Mouse (Mus musculus): ENCODE data around the gene Lrrc4b. TPM values are rescaled to one million over a fixed set of nuclear protein-coding genes. Genes with fewer than 3 reads are reported as not detected.
A peak's percentile ranks its signal among the peaks of the same experiment; 100 is the strongest.

Gene Lrrc4b
- 0.68 and 1.1 TPM in 2 replicates for polyA plus RNA-seq (2016; fragmentation: Nextera tagmentation; extraction: Ambion mirVana)

DNA sequence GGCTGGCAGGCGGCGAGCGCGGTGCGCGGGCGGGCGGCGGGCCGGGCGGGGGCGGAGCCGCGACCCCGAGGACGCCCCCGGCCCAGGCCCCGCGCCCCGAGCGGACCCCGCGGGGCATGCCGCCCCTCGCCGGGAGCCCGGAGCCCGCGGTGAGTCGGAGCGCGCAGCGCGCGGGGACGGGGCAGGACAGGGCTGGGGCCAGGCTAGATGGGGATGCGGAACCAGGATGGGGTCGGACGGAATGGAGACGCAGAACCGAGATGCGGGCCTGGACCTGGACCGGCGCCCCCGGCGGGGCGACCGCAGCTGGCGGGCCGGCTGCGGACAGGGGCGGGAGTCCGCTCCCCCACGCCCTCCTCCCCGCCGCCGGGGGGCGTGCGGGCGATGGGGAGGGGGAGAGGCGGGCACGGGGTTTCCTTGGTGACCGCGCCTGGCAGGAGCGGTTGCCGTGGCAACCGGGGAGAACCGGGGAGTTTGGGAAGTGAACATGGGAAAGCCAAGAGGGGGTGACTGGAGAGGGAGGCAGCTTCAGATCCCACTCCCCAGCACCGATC is at the start of gene Lrrc4b:
Gene Lrrc4b (plus strand): TSS at position 51 of the 554 bp plus-strand sequence.
- DNase-seq (ENCODE audit: low spot score) = peak; percentile 78
- Histone ChIP-seq H3K9me3 (no peaks in the 10 kb centered on the region), H3K27ac (replicated peaks) (peak within 1 kb of the TSS; percentile 85), H3K36me3 (replicated peaks) (no peaks in the 10 kb centered on the region), H3K4me3 (peak within 1 kb of the TSS; percentile 74), H3K27me3 (replicated peaks; ENCODE audit: low read depth, poor library complexity, severe bottlenecking) (peaks cover 77% of the 10 kb centered on the region), H3K4me1 (peaks cover 43% of the 10 kb centered on the region)
- WGBS = 1% methylated on average over 69 of the region's 69 CpGs

DNA sequence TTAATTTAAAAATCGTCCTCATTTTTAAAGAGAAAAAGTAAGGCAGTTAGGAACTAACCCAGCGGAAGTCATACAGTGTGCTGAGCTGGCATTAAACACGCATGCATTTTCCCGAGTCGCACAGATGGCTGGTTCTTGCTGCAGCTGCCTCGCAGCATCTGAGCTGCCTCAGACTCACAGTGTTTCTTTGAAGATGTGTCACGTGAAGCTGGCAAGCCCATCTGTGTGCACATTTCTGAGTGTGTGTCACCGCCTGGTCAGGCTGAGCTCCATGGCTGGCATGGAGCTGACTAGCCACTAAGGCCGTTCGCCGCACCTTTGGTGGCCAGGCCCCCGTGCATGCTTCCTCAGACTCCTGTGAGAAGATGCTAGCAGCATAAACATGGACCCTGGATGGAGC is 46.3 kb upstream of the Lrrc4b start:
- H3K27ac ChIP-seq (replicated peaks) = no peak overlapping the region
- H3K36me3 ChIP-seq (replicated peaks) = no peaks in the 10 kb centered on the region
- no peak for DNase-seq (ENCODE audit: low spot score)
- no peak overlapping the region for H3K4me3 ChIP-seq
- peaks cover 47% of the 10 kb centered on the region for H3K27me3 ChIP-seq (replicated peaks; ENCODE audit: low read depth, poor library complexity, severe bottlenecking)
- WGBS = 81% methylated on average over 12 of the region's 12 CpGs
- H3K9me3 ChIP-seq = no peaks in the 10 kb centered on the region
- peaks cover 15% of the 10 kb centered on the region for H3K4me1 ChIP-seq

DNA sequence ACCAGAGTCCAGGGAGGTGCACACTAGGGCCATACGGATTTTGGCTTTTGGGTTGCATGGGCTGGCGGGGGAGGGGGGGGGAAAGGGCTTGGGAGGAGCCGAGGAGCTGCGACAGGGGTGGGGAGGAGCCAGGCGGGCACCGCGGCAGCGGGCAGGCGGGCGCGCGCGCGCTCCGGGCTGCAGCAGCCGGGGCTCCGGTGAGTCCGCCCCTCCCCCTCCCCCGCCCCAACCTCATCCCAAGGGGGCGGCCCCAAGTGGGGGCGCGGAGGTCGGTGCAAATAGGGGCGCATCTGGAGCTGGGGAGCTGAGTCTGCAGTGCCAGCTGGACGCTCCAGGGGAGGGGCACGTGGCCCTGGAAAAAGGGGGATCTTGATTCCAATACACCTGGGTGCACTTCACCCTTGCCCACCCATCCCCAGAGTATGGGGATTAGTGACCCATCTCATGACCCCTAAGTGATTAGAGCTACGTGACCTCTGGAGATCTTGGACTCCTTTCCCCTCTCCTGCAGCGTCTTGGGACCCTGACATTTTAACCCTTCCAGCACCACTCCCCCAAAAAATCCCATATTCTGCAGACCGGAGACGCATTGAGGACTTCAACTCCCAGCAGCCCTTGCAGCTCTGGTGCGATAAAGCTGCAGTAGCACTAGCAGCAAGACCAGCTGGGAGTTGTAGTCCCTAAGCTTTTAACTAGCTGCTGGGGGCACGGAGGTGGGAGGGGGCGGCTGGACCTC is 44.7 kb upstream of the Lrrc4b start, which contains the start of gene Syt3:
Gene Syt3 (plus strand): TSS at position 123 of the 736 bp plus-strand sequence.
- Histone ChIP-seq H3K27me3 (replicated peaks; ENCODE audit: low read depth, poor library complexity, severe bottlenecking) (peaks cover 53% of the 10 kb centered on the region), H3K4me3 (peak within 1 kb of the TSS; percentile 69), H3K27ac (replicated peaks) (peak within 1 kb of the TSS; percentile 67), H3K9me3 (no peaks in the 10 kb centered on the region), H3K36me3 (replicated peaks) (no peaks in the 10 kb centered on the region), H3K4me1 (peaks cover 15% of the 10 kb centered on the region)
- under 1% methylated on average over 29 of the region's 33 CpGs for WGBS
- DNase-seq (ENCODE audit: low spot score) = peak; percentile 75

DNA sequence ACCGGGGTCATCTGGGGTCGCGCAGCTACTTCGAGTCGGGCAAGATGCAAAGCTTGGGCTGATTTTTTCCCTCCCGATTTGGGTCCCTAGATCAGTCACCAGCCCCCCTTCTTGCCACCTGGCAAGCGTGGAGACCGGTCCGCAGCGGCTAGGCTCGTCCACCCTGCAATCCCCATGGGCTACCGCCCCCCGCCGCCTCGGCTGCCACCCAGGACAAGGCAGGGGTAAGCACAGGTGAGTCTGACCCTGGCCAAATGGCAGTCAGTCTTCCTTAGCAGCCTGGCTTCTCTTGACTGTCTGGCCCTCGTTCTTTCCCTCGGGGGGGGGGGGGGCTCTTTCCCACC is 44.1 kb upstream of the Lrrc4b start:
- peak overlapping the region; percentile 69 for H3K4me3 ChIP-seq
- peaks cover 15% of the 10 kb centered on the region for H3K4me1 ChIP-seq
- no peaks in the 10 kb centered on the region for H3K36me3 ChIP-seq (replicated peaks)
- no peak for DNase-seq (ENCODE audit: low spot score)
- WGBS = 0% methylated on average over 17 of the region's 17 CpGs
- no peaks in the 10 kb centered on the region for H3K9me3 ChIP-seq
- peaks cover 53% of the 10 kb centered on the region for H3K27me3 ChIP-seq (replicated peaks; ENCODE audit: low read depth, poor library complexity, severe bottlenecking)
- H3K27ac ChIP-seq (replicated peaks) = peak overlapping the region; percentile 48; the same call in 1 of the 2 replicates

DNA sequence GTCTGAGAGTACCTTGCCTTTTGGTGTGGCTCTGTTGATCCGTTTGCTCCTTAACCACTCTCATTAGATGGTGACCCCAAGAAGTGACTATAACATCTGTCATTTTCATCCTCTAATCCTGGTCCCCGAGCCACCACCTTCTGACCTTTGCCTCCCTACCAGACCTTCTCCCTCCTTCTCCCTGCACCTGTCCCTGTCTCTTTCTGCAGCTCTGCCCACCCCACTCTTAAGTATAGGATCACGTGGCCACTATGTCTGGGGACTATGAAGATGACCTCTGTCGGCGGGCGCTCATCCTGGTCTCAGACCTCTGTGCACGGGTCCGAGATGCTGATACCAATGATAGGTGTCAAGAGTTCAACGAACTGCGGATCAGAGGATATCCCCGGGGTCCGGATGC is 43.1 kb upstream of the Lrrc4b start, which contains the start of gene 1700008O03Rik:
Gene 1700008O03Rik (minus strand): TSS at position 101 of the 400 bp plus-strand sequence.
- H3K4me3 ChIP-seq = peak within 1 kb of the TSS; percentile 69
- no peaks in the 10 kb centered on the region for H3K9me3 ChIP-seq
- WGBS = 76% methylated on average over 12 of the region's 12 CpGs
- peaks cover 53% of the 10 kb centered on the region for H3K27me3 ChIP-seq (replicated peaks; ENCODE audit: low read depth, poor library complexity, severe bottlenecking)
- peak within 1 kb of the TSS; percentile 48; the same call in 1 of the 2 replicates for H3K27ac ChIP-seq (replicated peaks)
- peaks cover 15% of the 10 kb centered on the region for H3K4me1 ChIP-seq
- DNase-seq (ENCODE audit: low spot score) = no peak
- H3K36me3 ChIP-seq (replicated peaks) = no peaks in the 10 kb centered on the region

DNA sequence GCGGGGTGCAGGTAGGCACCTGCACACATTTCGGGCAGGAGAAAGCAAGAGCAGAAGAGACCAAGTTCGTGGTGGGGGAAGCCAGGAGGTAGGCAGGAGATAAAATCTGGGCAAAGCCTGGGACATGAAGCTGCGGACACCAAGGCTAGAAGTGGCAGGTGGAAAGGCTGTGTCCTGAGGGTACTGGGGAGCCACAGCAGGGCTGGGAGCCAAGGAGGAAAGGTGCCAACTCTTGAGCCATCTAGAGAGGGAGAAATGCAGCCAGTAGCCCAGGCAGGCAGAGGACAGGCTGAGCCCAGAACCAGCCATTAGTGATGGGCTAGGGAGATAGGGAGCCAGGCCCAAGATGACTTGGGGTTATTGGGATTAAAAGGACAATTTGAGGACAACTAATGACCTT is 37.0 kb upstream of the Lrrc4b start:
- 87% methylated on average over 4 of the region's 4 CpGs for WGBS
- no peaks in the 10 kb centered on the region for H3K36me3 ChIP-seq (replicated peaks)
- H3K9me3 ChIP-seq = no peaks in the 10 kb centered on the region
- H3K27me3 ChIP-seq (replicated peaks; ENCODE audit: low read depth, poor library complexity, severe bottlenecking) = peaks cover 35% of the 10 kb centered on the region
- H3K4me3 ChIP-seq = no peak overlapping the region
- DNase-seq (ENCODE audit: low spot score) = no peak
- no peak overlapping the region for H3K27ac ChIP-seq (replicated peaks)
- H3K4me1 ChIP-seq = no peaks in the 10 kb centered on the region

DNA sequence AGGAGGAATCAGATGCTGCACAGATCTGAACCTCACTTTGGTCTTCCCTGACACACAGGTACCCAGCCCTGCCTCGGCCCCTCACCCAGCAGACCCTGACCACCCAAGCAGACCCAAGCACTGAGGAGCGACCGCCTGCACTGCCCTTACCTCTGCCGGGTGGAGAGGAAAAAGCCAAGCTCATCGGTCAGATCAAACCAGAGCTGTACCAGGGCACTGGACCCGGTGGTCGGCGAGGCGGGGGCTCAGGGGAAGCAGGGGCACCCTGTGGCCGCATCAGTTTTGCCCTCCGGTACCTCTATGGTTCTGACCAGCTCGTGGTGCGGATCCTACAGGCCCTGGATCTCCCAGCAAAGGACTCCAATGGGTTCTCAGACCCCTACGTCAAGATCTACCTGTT is 36.5 kb upstream of the Lrrc4b start:
- Histone ChIP-seq H3K27ac (replicated peaks) (no peak overlapping the region), H3K4me1 (no peaks in the 10 kb centered on the region), H3K27me3 (replicated peaks; ENCODE audit: low read depth, poor library complexity, severe bottlenecking) (peaks cover 33% of the 10 kb centered on the region), H3K9me3 (no peaks in the 10 kb centered on the region), H3K36me3 (replicated peaks) (no peaks in the 10 kb centered on the region), H3K4me3 (no peak overlapping the region)
- 85% methylated on average over 14 of the region's 14 CpGs for WGBS
- no peak for DNase-seq (ENCODE audit: low spot score)

DNA sequence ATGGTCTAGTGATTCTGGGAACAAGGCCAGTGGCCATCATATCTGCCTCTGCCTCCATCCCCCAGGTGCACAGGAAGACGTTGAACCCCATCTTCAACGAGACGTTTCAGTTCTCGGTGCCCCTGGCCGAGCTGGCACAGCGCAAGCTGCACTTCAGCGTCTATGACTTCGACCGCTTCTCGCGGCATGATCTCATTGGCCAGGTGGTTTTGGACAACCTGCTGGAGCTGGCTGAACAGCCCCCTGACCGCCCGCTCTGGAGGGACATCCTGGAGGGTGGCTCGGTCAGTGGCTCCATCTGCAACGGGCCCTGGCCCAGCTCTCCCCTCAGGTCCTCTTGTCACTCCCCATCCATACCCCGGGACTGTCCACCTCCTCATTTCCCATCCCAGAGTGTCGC is 35.5 kb upstream of the Lrrc4b start:
- no peak for DNase-seq (ENCODE audit: low spot score)
- Histone ChIP-seq H3K4me3 (no peak overlapping the region), H3K4me1 (no peaks in the 10 kb centered on the region), H3K27ac (replicated peaks) (no peak overlapping the region), H3K9me3 (no peaks in the 10 kb centered on the region), H3K27me3 (replicated peaks; ENCODE audit: low read depth, poor library complexity, severe bottlenecking) (peaks cover 25% of the 10 kb centered on the region), H3K36me3 (replicated peaks) (no peaks in the 10 kb centered on the region)
- 92% methylated on average over 17 of the region's 17 CpGs for WGBS

DNA sequence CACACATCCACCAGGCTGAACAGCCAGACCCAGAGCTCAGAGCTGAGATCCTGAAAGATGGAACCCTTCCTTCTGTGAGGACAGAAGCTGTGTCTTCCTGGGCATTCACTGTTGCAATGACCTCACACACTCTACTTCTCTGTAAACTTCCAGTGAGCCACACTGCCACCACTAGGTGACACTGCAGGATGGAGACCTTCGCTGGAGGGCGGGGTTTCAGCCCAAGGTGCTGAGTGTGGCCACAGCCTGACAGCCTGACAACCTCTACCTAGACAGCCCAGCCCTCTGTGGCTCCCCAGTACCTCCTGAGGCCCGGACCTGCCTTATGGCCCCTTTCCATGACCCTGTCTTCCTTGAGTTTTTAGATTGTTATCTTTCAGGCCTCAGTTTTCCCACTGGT is 30.2 kb upstream of the Lrrc4b start:
- H3K9me3 ChIP-seq = no peaks in the 10 kb centered on the region
- no peak overlapping the region for H3K4me3 ChIP-seq
- peak; percentile 63 for DNase-seq (ENCODE audit: low spot score)
- peaks cover 7% of the 10 kb centered on the region for H3K4me1 ChIP-seq
- no peaks in the 10 kb centered on the region for H3K36me3 ChIP-seq (replicated peaks)
- WGBS = 11% methylated on average over 3 of the region's 3 CpGs
- H3K27me3 ChIP-seq (replicated peaks; ENCODE audit: low read depth, poor library complexity, severe bottlenecking) = peaks cover 31% of the 10 kb centered on the region; the same call in 1 of the 2 replicates
- no peak overlapping the region for H3K27ac ChIP-seq (replicated peaks)

DNA sequence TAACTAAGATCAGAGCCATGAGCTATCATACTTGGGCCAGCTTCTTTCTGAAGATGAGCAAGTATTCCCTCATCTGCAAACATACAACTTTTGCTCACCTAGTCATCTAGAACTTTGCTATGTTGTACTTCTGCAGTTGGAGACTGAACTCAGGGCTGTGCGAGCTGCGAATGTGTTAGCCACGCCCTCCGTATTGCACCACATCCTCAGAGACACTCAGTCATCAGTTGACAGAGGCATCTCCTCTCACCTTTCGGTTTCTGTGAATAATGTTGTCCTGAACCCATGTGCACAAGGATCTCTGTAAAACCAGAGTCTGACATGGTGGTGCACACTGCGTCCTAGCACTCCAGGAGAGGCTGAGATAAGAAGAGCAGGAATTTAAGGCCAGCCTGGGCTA is 27.1 kb upstream of the Lrrc4b start:
- no peak for DNase-seq (ENCODE audit: low spot score)
- H3K4me3 ChIP-seq = no peak overlapping the region
- 86% methylated on average over 6 of the region's 6 CpGs for WGBS
- H3K4me1 ChIP-seq = peaks cover 10% of the 10 kb centered on the region
- H3K27ac ChIP-seq (replicated peaks) = no peak overlapping the region
- H3K27me3 ChIP-seq (replicated peaks; ENCODE audit: low read depth, poor library complexity, severe bottlenecking) = peaks cover 27% of the 10 kb centered on the region
- H3K9me3 ChIP-seq = no peaks in the 10 kb centered on the region
- no peaks in the 10 kb centered on the region for H3K36me3 ChIP-seq (replicated peaks)

DNA sequence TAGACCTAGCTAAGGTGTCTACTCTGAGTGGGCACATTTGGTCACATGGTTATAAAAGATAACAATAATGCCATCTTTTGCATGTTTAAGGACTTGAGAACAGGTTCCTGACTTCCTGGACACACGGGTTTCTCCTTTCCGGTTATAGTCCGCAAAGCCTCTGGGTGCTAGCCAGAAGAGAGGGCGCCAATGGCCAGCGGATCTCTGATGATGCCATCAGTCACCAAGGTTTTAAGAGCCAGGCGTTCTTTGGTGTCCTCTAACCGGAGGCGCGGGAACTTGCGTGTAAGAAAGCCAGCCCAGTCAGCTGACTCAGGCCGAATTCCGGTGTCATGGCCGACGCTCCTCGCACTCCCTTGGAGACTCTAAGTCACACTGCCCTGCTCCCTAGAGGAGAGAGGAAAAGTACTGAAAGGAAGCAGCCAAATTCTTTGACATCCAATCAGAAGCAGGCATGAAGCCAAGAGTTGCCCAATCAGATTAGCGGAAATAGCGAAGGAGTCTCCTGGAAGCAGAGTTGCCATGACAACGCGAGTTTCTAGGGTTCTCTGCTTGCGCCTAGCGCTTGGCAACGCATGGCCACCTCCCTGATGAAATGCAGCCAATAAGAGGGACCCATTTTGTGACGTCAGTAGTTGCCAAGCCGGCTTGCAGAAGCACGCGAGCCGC is 23.3 kb upstream of the Lrrc4b start:
- Histone ChIP-seq H3K4me3 (peak overlapping the region; percentile 55), H3K9me3 (no peaks in the 10 kb centered on the region), H3K27me3 (replicated peaks; ENCODE audit: low read depth, poor library complexity, severe bottlenecking) (peaks cover 33% of the 10 kb centered on the region), H3K27ac (replicated peaks) (peak overlapping the region; percentile 83), H3K4me1 (peaks cover 3% of the 10 kb centered on the region; the same call in 1 of the 2 replicates), H3K36me3 (replicated peaks) (no peaks in the 10 kb centered on the region)
- WGBS = 3% methylated on average over 27 of the region's 27 CpGs
- DNase-seq (ENCODE audit: low spot score) = peak; percentile 96

DNA sequence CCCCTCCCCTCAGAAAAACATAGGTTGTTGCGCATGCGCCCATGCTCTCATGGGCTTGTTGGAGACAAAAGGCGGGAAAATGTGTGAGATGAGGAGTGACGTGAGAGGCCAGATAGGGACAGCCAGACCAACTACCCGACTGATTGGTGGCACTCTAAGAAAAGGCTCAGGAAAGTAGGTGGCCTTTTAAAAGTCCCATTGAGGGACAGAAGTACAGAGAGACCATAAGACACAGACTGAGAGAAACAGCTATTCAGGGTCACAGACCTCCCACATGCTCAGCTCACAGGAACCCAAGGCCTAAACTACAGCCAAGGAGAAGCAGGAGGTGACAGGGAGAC is 22.8 kb upstream of the Lrrc4b start:
- Histone ChIP-seq H3K4me3 (peak overlapping the region; percentile 55), H3K27ac (replicated peaks) (peak overlapping the region; percentile 66), H3K36me3 (replicated peaks) (no peaks in the 10 kb centered on the region), H3K9me3 (no peaks in the 10 kb centered on the region), H3K4me1 (peaks cover 3% of the 10 kb centered on the region; the same call in 1 of the 2 replicates), H3K27me3 (replicated peaks; ENCODE audit: low read depth, poor library complexity, severe bottlenecking) (peaks cover 30% of the 10 kb centered on the region)
- no peak for DNase-seq (ENCODE audit: low spot score)
- 1% methylated on average over 5 of the region's 5 CpGs for WGBS

Measured in embryonic facial prominence, embryonic 10.5 days (tissue).